ENCODE assay signal across 8 mouse cellular contexts in the genomic region with DNA sequence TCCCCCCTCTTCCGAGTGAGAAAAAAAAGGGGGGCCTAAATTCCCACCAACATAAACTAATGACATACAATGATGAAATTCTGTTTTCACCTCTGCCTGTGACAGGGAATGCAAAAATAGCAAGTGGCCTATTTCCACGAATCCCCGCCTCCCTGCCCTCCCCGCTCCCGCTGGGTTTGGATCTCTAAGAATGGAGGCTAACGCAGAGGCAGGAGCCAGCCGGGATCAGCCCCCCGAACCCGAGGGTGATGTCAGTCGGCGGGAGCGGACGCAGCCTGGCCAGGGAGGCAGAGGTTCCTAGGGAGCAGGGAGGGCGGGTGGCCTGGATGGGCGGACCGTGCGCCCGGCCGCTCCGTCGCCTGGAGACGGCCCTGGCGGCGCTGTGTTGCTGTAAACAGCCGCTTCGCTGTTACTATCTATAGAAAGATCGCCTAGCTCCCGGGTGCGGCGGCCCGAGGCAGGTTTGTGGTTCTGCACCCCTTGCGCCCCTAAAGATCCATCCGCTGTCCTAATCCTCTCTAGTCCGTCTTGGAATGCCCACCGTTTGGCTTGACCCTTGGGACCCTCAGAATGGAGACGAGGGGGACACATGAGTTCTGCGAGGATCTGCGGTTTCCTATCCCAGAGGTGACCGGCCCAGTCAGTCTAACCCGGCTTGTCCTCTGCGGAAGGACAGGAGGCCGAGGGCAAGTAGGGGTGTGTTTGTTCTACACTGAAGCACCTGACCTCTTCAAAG. TPM values are rescaled to one million over a fixed set of nuclear protein-coding genes. Genes with fewer than 3 reads are reported as not detected.
DNase-seq lines count a peak whose midpoint lies in the region; ATAC-seq lines count a peak whose summit lies in the region.

No protein-coding gene starts in this region.

- peak; percentile 53 for DNase-seq in ES-CJ7 (ENCODE audit: low read depth, low spot score)
- DNase-seq in heart, postnatal 4 days, result peak; percentile 91
- DNase-seq in layer of hippocampus, adult 9-11 months, result peak; percentile 62
- DNase-seq in lung, postnatal 14 days, result peak; percentile 87
- peak; percentile 52 for DNase-seq in ovary, postnatal 10 days (ENCODE audit: low spot score)
- peak; percentile 51 for DNase-seq in thymus, postnatal 4 days

- H3K27ac ChIP-seq in brown adipose tissue, adult 24 weeks (replicated peaks; ENCODE audit: low read depth, low read length), result peak overlapping the region; percentile 87
- no peak overlapping the region for H3K27ac ChIP-seq in forebrain, embryonic 13.5 days

- peak overlapping the region; percentile 63 for H3K9ac ChIP-seq in forebrain, embryonic 13.5 days

- peak overlapping the region; percentile 70 for H3K4me3 ChIP-seq in brown adipose tissue, adult 24 weeks (ENCODE audit: insufficient read depth, low read depth, low read length)
- H3K4me3 ChIP-seq in forebrain, embryonic 13.5 days, result peak overlapping the region; percentile 54

- no peaks in the 10 kb centered on the region for H3K9me3 ChIP-seq in forebrain, embryonic 13.5 days (replicated peaks)

- peak; percentile 31; the same call in 1 of the 2 replicates for ATAC-seq in forebrain, embryonic 13.5 days

- H3K4me1 ChIP-seq in brown adipose tissue, adult 24 weeks (ENCODE audit: control insufficient read depth, insufficient read depth, insufficient read length, low read length), result 0 out of 2 replicates have a peak, but pooled peaks cover 3% of the 10 kb centered on the region
- H3K4me1 ChIP-seq in forebrain, embryonic 13.5 days, result peaks cover 49% of the 10 kb centered on the region

- H3K4me2 ChIP-seq in forebrain, embryonic 13.5 days, result peak overlapping the region; percentile 100

- H3K36me3 ChIP-seq in forebrain, embryonic 13.5 days (ENCODE audit: poor library complexity, severe bottlenecking), result no peaks in the 10 kb centered on the region

- WGBS in forebrain, embryonic 13.5 days, result 0% methylated on average over 41 of the region's 42 CpGs

- peaks cover 27% of the 10 kb centered on the region for H3K27me3 ChIP-seq in forebrain, embryonic 13.5 days

RNA-seq across cellular contexts. Expression of a gene that starts 1.6 kb away (rescaled TPM):
- polyA plus RNA-seq in brown adipose tissue, adult 24 weeks (2012; ENCODE audit: insufficient read depth, insufficient read length, missing spikeins), result 10.7 and 154 TPM in 2 replicates
- 1.1 and 1.2 TPM in 2 replicates for polyA plus RNA-seq in forebrain, embryonic 13.5 days (2015; fragmentation: Nextera tagmentation; extraction: Ambion mirVana)
- 1 to 10 TPM; 5.6 to 9.9 TPM for total RNA-seq in heart, postnatal 4 days (2021)
